Mouse (Mus musculus) intestine, embryonic 14.5 days (tissue): ENCODE measurements around the gene C530008M17Rik. TPM values are rescaled to one million over a fixed set of nuclear protein-coding genes. Genes with fewer than 3 reads are reported as not detected.

Source experiments
- ATAC-seq: fragments of 200-750 bp; cut with Nextera tagmentation; replicated peaks from 2 replicates; pipeline ENCODE4 v1.8.0; 2017; ENCODE audit warnings: low read depth, moderate number of reproducible peaks, moderate TSS enrichment, moderate library complexity; ENCODE audit not compliant: low FRiP score, low TSS enrichment
- DNase-seq: peaks from one replicate; pipeline ENCODE4 v3.0.0-alpha.2; 2018; ENCODE audit warnings: low spot score
- H3K27ac ChIP-seq: fragments of 300-500 bp; sonication (generic); 2 replicates; pipeline ENCODE4 v1.5.1; 2014; ENCODE audit warnings: low read depth, mild to moderate bottlenecking, control low read depth
- H3K27me3 ChIP-seq: fragments of 300-500 bp; sonication (generic); replicated peaks from 2 replicates; pipeline ENCODE4 v1.6.1; 2014; ENCODE audit warnings: low read length, control low read depth; ENCODE audit not compliant: control insufficient read depth, insufficient read depth
- H3K36me3 ChIP-seq: fragments of 300-500 bp; sonication (generic); 2 replicates; pipeline ENCODE4 v1.6.1; 2014; ENCODE audit warnings: low read length, control low read depth; ENCODE audit not compliant: control insufficient read depth, insufficient read depth
- H3K4me1 ChIP-seq: fragments of 300-500 bp; sonication (generic); replicated peaks from 2 replicates; pipeline ENCODE4 v1.6.1; 2014; ENCODE audit warnings: low read length, control low read depth, mixed read lengths; ENCODE audit not compliant: control insufficient read depth, insufficient read depth
- H3K4me2 ChIP-seq: fragments of 300-500 bp; sonication (generic); 2 replicates; pipeline ENCODE4 v1.6.1; 2014; ENCODE audit warnings: low read length
- H3K4me3 ChIP-seq: fragments of 300-500 bp; sonication (generic); 2 replicates; pipeline ENCODE4 v1.5.1; 2014; ENCODE audit warnings: low read depth, low read length, control low read depth, mixed read lengths
- H3K9ac ChIP-seq: fragments of 300-500 bp; sonication (generic); 2 replicates; pipeline ENCODE4 v1.6.1; 2014; ENCODE audit warnings: mild to moderate bottlenecking, low read length
- H3K9me3 ChIP-seq: fragments of 300-500 bp; sonication (generic); 2 replicates; pipeline ENCODE4 v1.6.1; 2016; ENCODE audit warnings: low read length, control low read depth; ENCODE audit not compliant: control insufficient read depth
- WGBS: fragments of 180-500 bp; shearing (Covaris S2); extraction: QIAGEN DNeasy Blood & Tissue Kit; methylation state at CpG from one replicate; pipeline ENCODE4 v1.1.7; 2014; 5-methylcytosine and 5-hydroxymethylcytosine counted together
- polyA plus RNA-seq: library from polyadenylated mRNA; unstranded; fragments of >200 nt; fragmentation: Nextera tagmentation; extraction: Ambion mirVana; gene quantifications from 2 replicates; pipeline ENCODE4 v1.2.1, GENCODE M21; 2014

Gene C530008M17Rik
- polyA plus RNA-seq, 1 experiment from 2014 or later = 15.9 TPM

DNA sequence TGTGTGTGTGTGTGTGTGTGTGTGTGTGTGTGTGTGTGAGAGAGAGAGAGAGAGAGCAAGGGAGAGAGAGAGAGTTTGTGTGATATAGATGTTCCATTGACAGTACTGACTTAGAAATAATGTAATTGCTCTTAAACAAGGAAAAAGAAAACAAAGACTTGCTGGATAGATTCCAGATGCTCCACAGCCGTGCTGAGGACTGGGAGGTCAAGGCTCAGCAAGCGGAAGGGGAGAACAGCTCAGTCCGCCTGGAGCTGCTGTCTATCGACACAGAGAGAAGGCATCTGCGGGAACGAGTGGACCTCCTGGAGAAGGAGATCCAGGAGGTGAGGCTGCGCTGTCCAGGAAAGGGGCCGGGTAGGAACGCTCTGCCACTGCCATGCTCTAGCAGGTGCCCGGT is 22.3 kb upstream of the C530008M17Rik start:
- no peaks in the 10 kb centered on the region for H3K9me3 ChIP-seq
- no peak overlapping the region for H3K27ac ChIP-seq
- no peak overlapping the region for H3K9ac ChIP-seq
- 56% methylated on average over 10 of the region's 10 CpGs for WGBS
- DNase-seq = no peak
- peaks cover 61% of the 10 kb centered on the region for H3K36me3 ChIP-seq
- no peak overlapping the region for H3K4me2 ChIP-seq
- no peaks in the 10 kb centered on the region for H3K27me3 ChIP-seq
- no peak for ATAC-seq
- H3K4me1 ChIP-seq = no peaks in the 10 kb centered on the region; the same call in 1 of the 2 replicates
- H3K4me3 ChIP-seq = no peak overlapping the region

GRCm38 (mm10) chr5:76635592-76635991 is 20.7 kb upstream of the C530008M17Rik start:
- Histone ChIP-seq H3K4me2 (no peak overlapping the region), H3K4me3 (no peak overlapping the region), H3K27ac (no peak overlapping the region), H3K36me3 (peaks cover 67% of the 10 kb centered on the region), H3K9ac (no peak overlapping the region), H3K27me3 (no peaks in the 10 kb centered on the region), H3K9me3 (no peaks in the 10 kb centered on the region), H3K4me1 (no peaks in the 10 kb centered on the region; the same call in 1 of the 2 replicates)
- WGBS = 86% methylated on average over 2 of the region's 2 CpGs
- no peak for ATAC-seq
- no peak for DNase-seq

DNA sequence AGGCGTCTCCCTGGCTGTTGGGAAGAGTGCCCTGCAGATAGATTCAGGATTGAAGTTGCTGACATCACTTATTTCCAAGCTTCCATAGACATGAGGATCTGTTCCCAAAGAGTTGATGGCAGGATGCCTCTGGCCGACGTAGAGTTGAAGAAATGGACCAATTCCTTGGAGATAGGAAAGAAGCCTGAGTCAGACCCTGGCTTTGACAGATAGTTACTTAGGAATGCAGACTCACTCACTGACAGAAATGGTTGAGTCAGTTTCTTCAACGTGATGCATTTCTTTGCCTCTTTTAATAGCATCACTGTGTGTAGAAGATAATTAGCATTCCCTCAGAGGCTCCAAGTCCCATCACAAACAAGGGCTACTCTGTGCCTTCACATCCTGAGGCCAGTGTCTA is 14.2 kb upstream of the C530008M17Rik start:
- H3K4me2 ChIP-seq = no peak overlapping the region
- 87% methylated on average over 4 of the region's 4 CpGs for WGBS
- DNase-seq (no peak), ATAC-seq (no peak)
- no peaks in the 10 kb centered on the region for H3K4me1 ChIP-seq
- no peak overlapping the region for H3K9ac ChIP-seq
- peaks cover 67% of the 10 kb centered on the region for H3K36me3 ChIP-seq
- H3K27me3 ChIP-seq = no peaks in the 10 kb centered on the region
- H3K4me3 ChIP-seq = no peak overlapping the region
- H3K27ac ChIP-seq = no peak overlapping the region
- no peaks in the 10 kb centered on the region for H3K9me3 ChIP-seq

DNA sequence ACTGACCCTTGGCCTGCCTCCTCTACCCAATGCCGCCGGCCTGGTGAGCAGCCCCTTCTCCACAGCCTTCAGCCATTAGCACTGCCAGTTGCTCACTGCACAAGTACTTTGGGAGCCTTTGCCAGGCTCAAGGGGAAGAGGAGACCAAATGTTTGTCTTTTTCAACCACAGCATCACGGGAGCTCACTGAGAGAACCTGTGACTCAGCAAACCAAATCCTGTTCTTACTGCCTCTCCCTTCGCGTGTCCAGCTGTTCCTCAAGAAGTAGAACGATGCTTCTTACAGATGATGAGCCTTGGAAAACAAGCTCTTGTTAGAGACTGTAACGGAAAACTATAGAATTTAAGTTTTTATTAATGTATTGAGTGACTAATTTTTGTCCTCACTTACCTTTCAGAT is 12.1 kb upstream of the C530008M17Rik start:
- H3K4me2 ChIP-seq = no peak overlapping the region
- no peaks in the 10 kb centered on the region for H3K9me3 ChIP-seq
- H3K9ac ChIP-seq = no peak overlapping the region
- H3K4me3 ChIP-seq = no peak overlapping the region
- no peaks in the 10 kb centered on the region for H3K27me3 ChIP-seq
- 92% methylated on average over 7 of the region's 7 CpGs for WGBS
- peaks cover 50% of the 10 kb centered on the region for H3K36me3 ChIP-seq
- no peak for DNase-seq
- no peak for ATAC-seq
- no peak overlapping the region for H3K27ac ChIP-seq
- no peaks in the 10 kb centered on the region for H3K4me1 ChIP-seq

- WGBS = 91% methylated on average over 10 of the region's 10 CpGs
- no peak overlapping the region for H3K27ac ChIP-seq
- H3K27me3 ChIP-seq = no peaks in the 10 kb centered on the region
- DNase-seq (no peak), ATAC-seq (no peak)
- H3K4me3 ChIP-seq = no peak overlapping the region
- no peaks in the 10 kb centered on the region for H3K4me1 ChIP-seq
- H3K9me3 ChIP-seq = no peaks in the 10 kb centered on the region
- H3K4me2 ChIP-seq = no peak overlapping the region
- peaks cover 43% of the 10 kb centered on the region for H3K36me3 ChIP-seq
- H3K9ac ChIP-seq = no peak overlapping the region
Measured at GRCm38 (mm10) chr5:76645091-76645868, 11.0 kb upstream of the C530008M17Rik start.

DNA sequence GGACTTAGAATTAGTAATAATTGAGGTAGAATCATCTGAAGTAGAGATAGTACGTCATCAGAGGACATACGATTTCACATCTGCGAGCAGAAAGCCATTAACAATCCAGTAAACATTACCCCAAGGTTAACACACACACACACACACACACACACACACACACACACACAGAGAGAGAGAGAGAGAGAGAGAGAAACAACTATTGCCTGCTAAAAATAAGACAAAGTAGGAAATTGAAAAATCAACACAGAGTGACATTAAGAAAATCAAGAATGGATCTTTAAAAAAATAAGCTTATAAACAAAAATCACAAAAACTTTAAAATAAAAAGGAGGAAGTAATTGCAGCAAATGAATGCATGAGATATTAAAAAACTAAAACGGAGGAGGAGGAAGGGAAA is 6.4 kb upstream of the C530008M17Rik start:
- 63% methylated on average over 4 of the region's 4 CpGs for WGBS

DNA sequence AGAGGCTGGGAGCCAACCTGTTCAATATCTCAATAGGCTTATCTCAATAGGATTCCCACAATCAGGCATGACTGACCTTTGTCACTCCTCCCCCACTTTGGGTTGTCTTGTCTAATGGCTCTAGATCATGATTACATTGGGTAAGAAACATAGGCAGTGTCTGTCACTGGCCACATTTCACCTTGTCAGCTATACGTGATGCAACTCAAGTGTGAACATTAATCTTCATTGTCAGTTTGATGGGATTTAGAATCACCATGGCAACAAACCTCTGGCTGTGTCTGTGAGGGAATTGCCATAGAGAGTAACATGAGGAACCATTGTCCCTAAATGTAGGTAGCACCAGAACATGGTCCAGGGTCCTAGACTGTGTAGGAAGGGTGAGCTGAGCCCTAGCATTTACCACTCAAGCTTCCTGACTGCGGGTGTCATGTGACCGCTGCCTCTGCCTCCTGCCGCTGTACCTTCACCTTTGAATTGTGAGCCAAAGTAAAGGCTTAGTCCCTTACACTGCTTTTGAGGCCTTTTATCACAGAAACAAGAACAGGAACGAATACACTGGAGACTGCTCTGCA is 5.1 kb upstream of the C530008M17Rik start:
- 75% methylated on average over 5 of the region's 5 CpGs for WGBS
- Histone ChIP-seq H3K4me1 (no peaks in the 10 kb centered on the region), H3K4me3 (no peak overlapping the region), H3K9me3 (no peaks in the 10 kb centered on the region), H3K27me3 (no peaks in the 10 kb centered on the region), H3K9ac (no peak overlapping the region), H3K4me2 (no peak overlapping the region), H3K36me3 (peaks cover 3% of the 10 kb centered on the region; the same call in 1 of the 2 replicates), H3K27ac (no peak overlapping the region)
- no peak for DNase-seq
- no peak for ATAC-seq

More for the DNA sequence above, 6.4 kb upstream of the C530008M17Rik start:
- H3K4me3 ChIP-seq = no peak overlapping the region
- peaks cover 3% of the 10 kb centered on the region; the same call in 1 of the 2 replicates for H3K36me3 ChIP-seq
- no peak overlapping the region for H3K9ac ChIP-seq
- H3K4me1 ChIP-seq = no peaks in the 10 kb centered on the region
- H3K9me3 ChIP-seq = no peaks in the 10 kb centered on the region
- ATAC-seq (no peak), DNase-seq (no peak)
- H3K27ac ChIP-seq = no peak overlapping the region
- H3K4me2 ChIP-seq = no peak overlapping the region
- H3K27me3 ChIP-seq = no peaks in the 10 kb centered on the region

- WGBS = 1% methylated on average over 78 of the region's 80 CpGs
- Histone ChIP-seq H3K4me3 (peak overlapping the region; percentile 81), H3K27ac (peak overlapping the region; percentile 76), H3K36me3 (no peaks in the 10 kb centered on the region), H3K4me2 (peak overlapping the region; percentile 92), H3K9ac (peak overlapping the region; percentile 84), H3K27me3 (no peaks in the 10 kb centered on the region), H3K4me1 (no peaks in the 10 kb centered on the region; the same call in 1 of the 2 replicates), H3K9me3 (no peaks in the 10 kb centered on the region)
- peak; percentile 90 for ATAC-seq
- DNase-seq = peak; percentile 89
Measured at GRCm38 (mm10) chr5:76657245-76658083, 1.2 kb downstream of the C530008M17Rik start.
